ENCODE assay signal across 20 mouse cellular contexts in genomic region chr3:135740711-135741110, GRCm38 (mm10). TPM values are rescaled to one million over a fixed set of nuclear protein-coding genes. Genes with fewer than 3 reads are reported as not detected.
DNase-seq lines count a peak whose midpoint lies in the region; TF ChIP-seq lines count a peak whose summit lies in the region.
"Had no signal": no experiment of that assay in that cellular context is flagged by ENCODE, and none has a peak within 500 bp of the region (broad histone marks: within the 10 kb centered on the region; RNA-seq: fewer than 3 reads in every experiment).

No protein-coding gene starts in this region.

- no peaks in the 10 kb centered on the region for H3K36me3 ChIP-seq in liver, adult 2 months (ENCODE audit: control insufficient read depth, insufficient read depth, low read length)
- H3K36me3 ChIP-seq: embryonic facial prominence, embryonic 13.5 days; embryonic facial prominence, embryonic 15.5 days; forebrain, embryonic 10.5 days; forebrain, embryonic 12.5 days had no signal

- DNase-seq in kidney, adult 18-20 months = peak; percentile 42
- no peak for DNase-seq in kidney, postnatal 14 days
- DNase-seq in kidney, adult 9 months = peak; percentile 57
- no peak for DNase-seq in kidney, postnatal 4 days
- DNase-seq in liver, adult 2 months (ENCODE audit: extremely low read depth, low read depth, low spot score) = peak; percentile 51
- DNase-seq in liver = no peak
- DNase-seq in cerebellum, adult 11 months = no peak
- DNase-seq: adrenal gland, adult 2 months; adrenal gland, postnatal 10 days; adrenal gland, postnatal 25 days; cerebellum, adult 18-20 months; cerebellum, adult 8-10 months; cerebellum, adult 9-11 months; cerebellum, postnatal 36 days; embryo, embryonic 11 days had no signal

- no peak for TF ChIP-seq CTCF in liver, adult 2 months (IDR thresholded peaks at IDR 0.05; ENCODE audit: low read depth, low read length)

- H3K27me3 ChIP-seq in liver, adult 2 months (ENCODE audit: control insufficient read depth, insufficient read depth, low read length) = no peaks in the 10 kb centered on the region
- H3K27me3 ChIP-seq: embryonic facial prominence, embryonic 13.5 days; embryonic facial prominence, embryonic 15.5 days; forebrain, embryonic 12.5 days had no signal

- no peak overlapping the region for H3K27ac ChIP-seq in liver, adult 2 months (replicated peaks; ENCODE audit: insufficient read depth, low read depth, low read length)
- H3K27ac ChIP-seq: embryonic facial prominence, embryonic 13.5 days; embryonic facial prominence, embryonic 15.5 days; forebrain, embryonic 10.5 days; forebrain, embryonic 12.5 days had no signal

- H3K79me2 ChIP-seq in liver, adult 2 months (ENCODE audit: control insufficient read depth, insufficient read depth, low read length) = no peaks in the 10 kb centered on the region

- no peaks in the 10 kb centered on the region for H3K4me1 ChIP-seq in liver, adult 2 months (ENCODE audit: control insufficient read depth, insufficient read depth, low read length)
- H3K4me1 ChIP-seq: embryonic facial prominence, embryonic 15.5 days; forebrain, embryonic 10.5 days; forebrain, embryonic 12.5 days had no signal

- H3K4me3 ChIP-seq in liver, adult 2 months (ENCODE audit: insufficient read depth, low read depth, low read length) = no peak overlapping the region
- H3K4me3 ChIP-seq: embryonic facial prominence, embryonic 13.5 days; embryonic facial prominence, embryonic 15.5 days; erythroblast, embryonic 14.5 days; forebrain, embryonic 10.5 days; forebrain, embryonic 12.5 days had no signal

- 64% methylated on average over 8 of the region's 8 CpGs for WGBS in liver, adult 2 months

- no peak for TF ChIP-seq POLR2A in liver, adult 2 months (IDR thresholded peaks at IDR 0.05; ENCODE audit: extremely low read depth, insufficient read depth, low read length)

- no peak overlapping the region for H3K9ac ChIP-seq in liver, adult 2 months (ENCODE audit: low read depth, low read length)
- H3K9ac ChIP-seq: embryonic facial prominence, embryonic 13.5 days; embryonic facial prominence, embryonic 15.5 days; forebrain, embryonic 12.5 days had no signal

RNA-seq across cellular contexts. Expression of gene Nfkb1, which starts 49.4 kb away (rescaled TPM):
- 19.5 and 24.8 TPM in 2 replicates for total RNA-seq in liver, adult 2 months (2014; rRNA removed)
- polyA plus RNA-seq in liver, adult 2 months (2012; rRNA removed) = 21.2 and 24.5 TPM in 2 replicates

Comparison
In these comparisons a context has a peak if more than half of its experiments do, and no peak if none do; other contexts are left out.
1. DNase-seq: peak in kidney, adult 18-20 months (single experiment), kidney, adult 9 months (single experiment) and liver, adult 2 months (single experiment); none in kidney, postnatal 14 days (single experiment), kidney, postnatal 4 days (0 of 2), liver (single experiment) and cerebellum, adult 11 months (single experiment).